Mouse (Mus musculus) small intestine, adult 2 months (tissue): ENCODE measurements around the gene H1f0.

ENCODE experiments used
- CTCF ChIP-seq: fragments of 200-500 bp; IDR thresholded peaks from 2 replicates; pipeline ENCODE4 v1.5.1; 2012; ENCODE audit warnings: low read depth, mild to moderate bottlenecking, control low read depth, inconsistent platforms, low read length, moderate library complexity, mixed read lengths; ENCODE audit not compliant: insufficient replicate concordance, insufficient read length; ENCODE audit errors: extremely low read depth
- POLR2A ChIP-seq: fragments of 200-500 bp; IDR thresholded peaks from 2 replicates; pipeline ENCODE4 v1.6.1; 2012; ENCODE audit warnings: low read depth, mild to moderate bottlenecking, control low read depth, inconsistent platforms, low read length, moderate library complexity

DNA sequence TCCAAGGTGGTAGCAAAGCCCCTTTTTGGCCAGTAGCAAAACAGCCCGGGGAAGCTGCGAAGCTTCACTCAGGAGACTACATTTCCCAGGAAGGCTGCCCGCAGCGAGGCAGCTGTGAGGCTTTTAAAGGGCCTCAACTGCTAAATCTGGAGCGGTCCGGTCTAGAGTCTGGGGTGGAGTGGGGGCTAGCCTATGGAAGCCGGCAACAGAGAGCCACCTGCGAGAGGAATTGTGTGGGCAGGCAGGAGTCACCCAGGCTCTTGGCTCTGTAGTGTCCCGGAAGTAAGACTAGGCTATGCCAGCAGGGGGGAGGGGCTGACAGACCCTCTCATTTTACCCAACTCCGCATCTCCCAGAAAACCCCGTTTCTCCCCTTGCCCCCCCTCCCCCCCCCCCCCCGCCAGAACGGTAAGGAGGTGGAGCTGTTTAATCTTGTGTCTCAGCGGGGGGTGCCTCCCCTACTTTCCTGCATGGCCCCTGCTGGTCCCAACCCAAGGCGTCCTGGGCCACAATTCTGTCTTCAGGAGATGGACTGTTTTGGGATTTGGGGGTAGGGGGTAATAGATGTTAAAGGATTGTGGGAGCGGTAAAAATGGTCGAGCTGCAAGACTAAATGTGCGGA is 2.5 kb upstream of the H1f0 start:
- TF ChIP-seq POLR2A (no peak), CTCF (no peak)
